Mouse (Mus musculus) lung, postnatal 0 days (tissue): ENCODE measurements at regions not wholly inside any gene's neighbourhood (a gene's known extent, or its start where the extent isn't known, plus 50 kb on each side); places are given as distances from the start of the nearest gene placed in this dataset.

ENCODE experiments used
- ATAC-seq: fragments of 200-750 bp; cut with Nextera tagmentation; 2 replicates; pipeline ENCODE4 v1.8.0; 2017; ENCODE audit warnings: moderate library complexity
- DNase-seq: peaks from one replicate; pipeline ENCODE4 v3.0.0-alpha.2; 2016; ENCODE audit warnings: low spot score
- H3K27ac ChIP-seq: fragments of 300-500 bp; sonication (generic); 2 replicates; pipeline ENCODE4 v1.5.1; 2014; ENCODE audit warnings: antibody characterized with exemption, mild to moderate bottlenecking, low read length, mixed read lengths
- H3K27me3 ChIP-seq: fragments of 300-500 bp; sonication (generic); replicated peaks from 2 replicates; pipeline ENCODE4 v1.6.1; 2014; ENCODE audit warnings: low read length, mixed read lengths; ENCODE audit not compliant: insufficient read depth
- H3K36me3 ChIP-seq: fragments of 300-500 bp; sonication (generic); 2 replicates; pipeline ENCODE4 v1.6.1; 2014; ENCODE audit warnings: low read length, mixed read lengths; ENCODE audit not compliant: insufficient read depth
- H3K4me1 ChIP-seq: fragments of 300-500 bp; sonication (generic); 2 replicates; pipeline ENCODE4 v1.6.1; 2014; ENCODE audit warnings: antibody characterized with exemption, low read depth, low read length, mixed read lengths; ENCODE audit not compliant: insufficient read depth
- H3K4me2 ChIP-seq: fragments of 300-500 bp; sonication (generic); replicated peaks from 2 replicates; pipeline ENCODE4 v1.6.1; 2014; ENCODE audit warnings: low read depth, mild to moderate bottlenecking, low read length, moderate library complexity, mixed read lengths
- H3K4me3 ChIP-seq: fragments of 300-500 bp; sonication (generic); 2 replicates; pipeline ENCODE4 v1.5.1; 2014; ENCODE audit warnings: low read depth, low read length
- H3K9ac ChIP-seq: fragments of 300-500 bp; sonication (generic); replicated peaks from 2 replicates; pipeline ENCODE4 v1.6.1; 2014; ENCODE audit warnings: low read depth, mild to moderate bottlenecking
- H3K9me3 ChIP-seq: fragments of 300-500 bp; sonication (generic); 2 replicates; pipeline ENCODE4 v1.6.1; 2016; ENCODE audit warnings: low read length, mixed read lengths
- CTCF ChIP-seq: IDR thresholded peaks from 2 replicates; pipeline ENCODE4 v1.5.1; 2016; ENCODE audit warnings: antibody characterized with exemption, mild to moderate bottlenecking
- EP300 ChIP-seq: IDR thresholded peaks from 2 replicates; pipeline ENCODE4 v1.6.1; 2016; ENCODE audit warnings: antibody characterized with exemption, mild to moderate bottlenecking, control low read depth
- WGBS: fragments of 180-500 bp; shearing (Covaris S2); extraction: QIAGEN DNeasy Blood & Tissue Kit; methylation state at CpG from one replicate; pipeline ENCODE4 v1.1.7; 2014; 5-methylcytosine and 5-hydroxymethylcytosine counted together

DNA sequence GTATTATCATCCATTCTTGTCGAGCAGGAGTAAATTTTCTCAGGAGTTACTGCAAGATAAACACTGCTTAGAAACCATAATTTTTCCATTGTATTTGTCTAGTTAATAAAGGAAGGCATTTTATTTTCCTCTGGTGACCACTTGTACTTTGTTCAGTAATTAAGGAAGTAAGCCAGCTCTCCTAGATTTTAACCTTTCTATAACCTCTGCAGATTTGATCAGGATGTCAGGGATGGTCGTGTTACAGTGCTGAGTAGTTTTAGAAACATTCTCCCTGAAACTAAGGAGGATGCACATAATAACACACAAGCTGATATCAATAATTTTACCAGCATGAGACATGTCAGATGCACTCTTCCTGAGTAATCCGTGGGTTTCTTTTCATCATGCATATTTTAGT, 166.7 kb upstream of the Lcorl start:
- Histone ChIP-seq H3K9me3 (no peaks in the 10 kb centered on the region), H3K27ac (no peak overlapping the region), H3K36me3 (no peaks in the 10 kb centered on the region), H3K9ac (no peak overlapping the region), H3K27me3 (no peaks in the 10 kb centered on the region), H3K4me1 (no peaks in the 10 kb centered on the region), H3K4me3 (no peak overlapping the region), H3K4me2 (no peak overlapping the region)
- ATAC-seq (no peak), DNase-seq (no peak)
- WGBS, result 24% methylated on average over 3 of the region's 3 CpGs
- TF ChIP-seq EP300, result no peak
- TF ChIP-seq CTCF, result no peak

DNA sequence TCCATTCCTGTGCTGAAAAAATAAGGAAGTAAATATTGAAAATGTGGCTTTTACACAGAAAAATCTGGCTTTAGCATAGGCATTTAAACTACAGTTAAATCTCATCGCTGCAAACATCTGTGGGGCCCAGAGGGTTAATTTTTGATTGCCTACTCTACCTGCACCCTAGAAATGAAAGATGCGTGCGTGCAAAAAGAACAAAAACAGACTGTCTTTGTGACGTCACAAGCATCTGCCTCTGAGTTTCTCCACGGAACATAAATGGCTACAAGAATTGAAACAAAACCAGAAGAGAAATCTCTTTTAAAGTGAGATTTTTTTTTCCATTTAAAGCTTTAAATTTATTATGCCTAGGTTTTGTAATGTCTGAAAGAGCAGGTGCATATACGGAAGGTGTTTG, 166.0 kb upstream of the Lcorl start:
- H3K27ac ChIP-seq, result no peak overlapping the region
- no peak for TF ChIP-seq EP300
- TF ChIP-seq CTCF, result no peak
- ATAC-seq (no peak), DNase-seq (no peak)
- H3K9ac ChIP-seq, result no peak overlapping the region
- WGBS, result 69% methylated on average over 6 of the region's 6 CpGs
- no peaks in the 10 kb centered on the region for H3K4me1 ChIP-seq
- no peaks in the 10 kb centered on the region for H3K27me3 ChIP-seq
- no peaks in the 10 kb centered on the region for H3K9me3 ChIP-seq
- H3K4me2 ChIP-seq, result no peak overlapping the region
- no peak overlapping the region for H3K4me3 ChIP-seq
- H3K36me3 ChIP-seq, result no peaks in the 10 kb centered on the region

DNA sequence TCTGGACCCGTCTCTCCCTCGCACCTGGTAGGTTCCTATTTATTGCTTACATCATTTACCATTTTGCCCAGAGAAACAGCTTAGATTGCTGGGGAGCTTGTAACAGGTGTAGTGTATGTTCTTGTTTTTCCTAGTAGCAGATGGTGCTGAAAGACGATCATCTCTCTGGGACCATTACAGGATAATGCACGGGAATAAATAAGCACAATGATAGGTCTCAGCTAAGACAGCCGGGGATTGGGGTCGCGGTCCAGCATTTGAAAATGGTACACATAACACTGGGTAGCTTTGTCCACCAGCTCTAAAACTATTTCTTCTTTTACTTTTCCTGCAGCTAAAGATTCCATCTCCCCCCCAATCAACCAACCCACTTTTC, 164.6 kb upstream of the Lcorl start:
- ATAC-seq (no peak), DNase-seq (no peak)
- no peak overlapping the region for H3K4me3 ChIP-seq
- H3K36me3 ChIP-seq, result no peaks in the 10 kb centered on the region
- H3K4me2 ChIP-seq, result no peak overlapping the region
- WGBS, result 87% methylated on average over 7 of the region's 7 CpGs
- no peaks in the 10 kb centered on the region for H3K27me3 ChIP-seq
- no peak overlapping the region for H3K27ac ChIP-seq
- no peak overlapping the region for H3K9ac ChIP-seq
- TF ChIP-seq EP300 (no peak), CTCF (no peak)
- H3K4me1 ChIP-seq, result no peaks in the 10 kb centered on the region
- H3K9me3 ChIP-seq, result no peaks in the 10 kb centered on the region

DNA sequence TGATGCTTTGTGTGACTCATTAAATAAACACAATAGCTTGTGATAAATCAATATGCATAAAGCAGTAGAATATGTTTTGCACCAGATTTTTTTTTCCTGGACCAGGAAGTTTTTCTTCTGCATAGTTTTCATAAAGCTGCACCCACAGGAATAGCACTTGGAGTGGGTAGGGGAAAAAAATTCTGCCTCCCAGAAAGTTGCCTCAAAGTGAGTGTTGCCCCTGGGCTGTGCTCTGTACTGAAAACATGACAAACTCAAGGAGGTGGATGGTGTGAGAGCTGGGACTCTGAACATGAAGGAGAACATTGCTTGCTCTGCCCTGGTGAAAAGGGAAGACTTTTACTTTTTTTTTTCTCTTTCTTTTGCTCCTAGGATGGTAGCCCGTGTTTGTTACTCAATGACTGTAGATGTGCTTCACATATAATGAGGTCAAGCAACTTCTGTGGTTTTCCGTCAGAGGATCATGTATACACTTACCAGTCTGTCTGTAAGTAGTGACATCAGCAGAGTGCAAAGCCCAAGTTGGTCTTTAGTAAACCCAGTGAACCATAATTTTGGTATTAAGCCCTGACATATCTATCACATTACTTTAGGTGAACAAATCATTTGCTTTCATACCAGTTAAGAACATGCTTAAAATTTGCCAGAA, 164.1 kb upstream of the Lcorl start:
- Histone ChIP-seq H3K9me3 (no peaks in the 10 kb centered on the region), H3K4me2 (no peak overlapping the region), H3K36me3 (no peaks in the 10 kb centered on the region), H3K27me3 (no peaks in the 10 kb centered on the region), H3K27ac (no peak overlapping the region), H3K9ac (no peak overlapping the region), H3K4me1 (no peaks in the 10 kb centered on the region), H3K4me3 (no peak overlapping the region)
- WGBS, result 81% methylated on average over 2 of the region's 2 CpGs
- TF ChIP-seq EP300, result no peak
- no peak for TF ChIP-seq CTCF
- no peak for ATAC-seq
- DNase-seq, result no peak

DNA sequence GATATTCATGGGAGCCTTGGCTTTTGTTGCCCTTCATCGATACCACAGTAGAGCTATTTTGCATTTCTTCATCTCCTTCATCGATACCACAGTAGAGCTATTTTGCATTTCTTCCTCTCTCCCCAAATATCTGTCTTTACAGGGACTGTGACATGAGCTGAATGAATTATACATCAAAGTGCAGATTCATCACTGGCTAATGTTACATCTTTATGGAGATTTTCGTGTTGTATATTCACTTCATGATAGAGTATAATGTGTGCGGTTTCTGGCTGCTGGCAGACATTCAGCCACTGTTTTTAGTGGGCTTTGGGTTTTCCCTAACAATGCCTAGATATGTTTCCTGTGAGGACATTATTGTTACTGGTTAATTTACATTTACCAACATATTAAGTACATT, 162.8 kb upstream of the Lcorl start:
- Histone ChIP-seq H3K9ac (no peak overlapping the region), H3K4me1 (no peaks in the 10 kb centered on the region)
- ATAC-seq, result no peak

DNA sequence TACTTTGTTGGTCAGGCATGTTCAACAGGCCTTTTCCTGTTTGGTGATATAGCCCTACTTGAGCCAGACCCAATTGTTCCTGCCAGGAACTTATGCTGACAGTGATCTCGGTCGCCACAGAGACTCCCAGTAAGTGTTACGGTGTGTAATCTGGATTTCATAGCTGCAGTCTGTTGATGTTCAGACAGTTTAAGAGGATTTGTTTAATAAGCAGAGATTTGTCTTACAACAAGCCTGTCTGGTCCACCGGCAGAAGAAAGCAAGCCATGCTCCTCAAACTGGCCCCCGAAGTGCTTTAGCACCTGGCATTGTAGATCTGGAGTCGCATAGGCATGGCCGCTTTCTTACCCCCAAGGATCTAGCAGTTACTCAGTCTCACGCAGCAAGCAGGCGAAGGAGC, 150.0 kb upstream of the Lcorl start:
- TF ChIP-seq CTCF (no peak), EP300 (no peak)
- Histone ChIP-seq H3K36me3 (no peaks in the 10 kb centered on the region), H3K27me3 (no peaks in the 10 kb centered on the region), H3K9me3 (no peaks in the 10 kb centered on the region), H3K9ac (no peak overlapping the region), H3K4me1 (no peaks in the 10 kb centered on the region), H3K4me2 (no peak overlapping the region), H3K27ac (no peak overlapping the region), H3K4me3 (no peak overlapping the region)
- DNase-seq (peak; percentile 38), ATAC-seq (peak; percentile 32; the same call in 1 of the 2 replicates)
- WGBS, result 69% methylated on average over 9 of the region's 9 CpGs

More for the DNA sequence above, 162.8 kb upstream of the Lcorl start:
- no peak for TF ChIP-seq CTCF
- no peaks in the 10 kb centered on the region for H3K36me3 ChIP-seq
- no peak overlapping the region for H3K27ac ChIP-seq
- no peak for DNase-seq
- no peaks in the 10 kb centered on the region for H3K27me3 ChIP-seq
- no peaks in the 10 kb centered on the region for H3K9me3 ChIP-seq
- no peak overlapping the region for H3K4me2 ChIP-seq
- no peak overlapping the region for H3K4me3 ChIP-seq
- 76% methylated on average over 4 of the region's 4 CpGs for WGBS

DNA sequence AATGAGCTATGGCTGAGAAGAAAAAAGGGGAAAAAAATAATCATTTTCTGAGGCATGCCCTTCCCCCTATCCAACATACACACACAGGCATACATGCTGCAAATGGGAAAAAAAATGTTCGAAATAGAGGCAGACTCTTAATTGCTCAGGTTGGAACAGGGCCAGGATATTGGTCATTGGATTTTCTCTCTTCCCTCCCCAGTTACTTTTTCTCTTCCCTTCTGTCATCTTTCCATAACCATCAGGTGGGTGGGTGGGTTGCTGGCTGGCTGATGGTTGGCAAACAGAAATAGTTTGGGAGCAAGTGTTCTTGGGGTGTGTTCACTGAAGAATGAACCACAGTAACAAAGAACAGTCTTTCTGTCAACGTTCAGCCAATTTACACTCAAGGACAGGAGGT, 149.3 kb upstream of the Lcorl start:
- DNase-seq (no peak), ATAC-seq (no peak)
- 74% methylated on average over 2 of the region's 2 CpGs for WGBS
- Histone ChIP-seq H3K4me3 (no peak overlapping the region), H3K27ac (no peak overlapping the region), H3K9ac (no peak overlapping the region), H3K27me3 (no peaks in the 10 kb centered on the region), H3K9me3 (no peaks in the 10 kb centered on the region), H3K4me2 (no peak overlapping the region), H3K36me3 (no peaks in the 10 kb centered on the region), H3K4me1 (no peaks in the 10 kb centered on the region)
- TF ChIP-seq EP300 (no peak), CTCF (no peak)
